Mouse (Mus musculus) adrenal gland (tissue): ENCODE results near the gene 2310011J03Rik.

ENCODE experiments used
- intact Hi-C: fragments of 180-260 bp; cut with DNase I; formaldehyde crosslinking; loops from one replicate; pipeline ENCODE4 v1.15.1; 2025

The 2310011J03Rik gene

GRCm38 (mm10) chr10:80342749-80343424, 22.6 kb upstream of the 2310011J03Rik start:
- intact Hi-C loops: no loop called here

- intact Hi-C loops: no loop called here
Measured at GRCm38 (mm10) chr10:80342305-80342748, 22.0 kb upstream of the 2310011J03Rik start.

GRCm38 (mm10) chr10:80341491-80342304, 21.4 kb upstream of the 2310011J03Rik start:
- intact Hi-C loops: no loop called here

GRCm38 (mm10) chr10:80341026-80341425, 20.7 kb upstream of the 2310011J03Rik start:
- intact Hi-C loops: no loop called here

GRCm38 (mm10) chr10:80339941-80340750, 19.8 kb upstream of the 2310011J03Rik start:
- intact Hi-C loops: loop anchor here (5.0 kb wide), 1 partner anchor 32 kb away; no protein-coding TSS in a partner anchor

- intact Hi-C loops: loop anchor here (5.0 kb wide), 1 partner anchor 36 kb away; no protein-coding TSS in a partner anchor
Measured at GRCm38 (mm10) chr10:80336263-80336662, 15.9 kb upstream of the 2310011J03Rik start.

- intact Hi-C loops: no loop called here
Measured at GRCm38 (mm10) chr10:80332525-80332989, 12.2 kb upstream of the 2310011J03Rik start.

GRCm38 (mm10) chr10:80331636-80332524, 11.5 kb upstream of the 2310011J03Rik start:
- intact Hi-C loops: no loop called here

GRCm38 (mm10) chr10:80330888-80331287, 10.6 kb upstream of the 2310011J03Rik start:
- intact Hi-C loops: no loop called here

GRCm38 (mm10) chr10:80330084-80330483, 9.7 kb upstream of the 2310011J03Rik start:
- intact Hi-C loops: no loop called here

- intact Hi-C loops: no loop called here
Measured at GRCm38 (mm10) chr10:80329273-80330081, 9.1 kb upstream of the 2310011J03Rik start, which contains the start of the genes Pcsk4 and Reep6. Pcsk4 (minus strand) TSS chr10:80329498. Reep6 (plus strand) TSS chr10:80329953.

- intact Hi-C loops: no loop called here
Measured at GRCm38 (mm10) chr10:80325045-80325444, 4.7 kb upstream of the 2310011J03Rik start.

- intact Hi-C loops: no loop called here
Measured at GRCm38 (mm10) chr10:80324120-80325037, 4.0 kb upstream of the 2310011J03Rik start.

GRCm38 (mm10) chr10:80323261-80324119, 3.2 kb upstream of the 2310011J03Rik start:
- intact Hi-C loops: no loop called here

- intact Hi-C loops: no loop called here
Measured at GRCm38 (mm10) chr10:80322811-80323211, 2.5 kb upstream of the 2310011J03Rik start.

- intact Hi-C loops: no loop called here
Measured at GRCm38 (mm10) chr10:80321670-80322581, 1.6 kb upstream of the 2310011J03Rik start.
